Mouse (Mus musculus): ENCODE measurements around the gene Tmem151b.

Tmem151b gene

DNA sequence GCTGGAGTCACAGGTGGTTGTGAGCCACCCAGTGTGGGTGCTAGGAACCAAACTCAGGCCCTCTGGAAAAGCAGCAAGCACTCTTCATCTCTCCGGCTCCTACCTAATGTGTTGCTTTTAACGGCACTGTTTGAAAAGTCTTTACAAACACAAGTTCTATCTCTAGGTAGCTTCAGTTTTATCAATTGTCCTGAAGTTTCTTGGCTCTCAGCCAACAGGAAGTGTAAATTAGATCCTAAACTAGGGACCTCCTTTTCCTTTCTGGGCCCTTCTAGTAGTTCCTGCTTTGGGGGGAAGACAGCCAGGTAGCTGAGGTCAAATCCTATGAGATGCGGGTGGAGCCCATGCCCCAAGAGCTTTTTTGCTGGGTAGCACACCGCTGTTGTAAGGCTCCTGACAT, 38.6 kb downstream of the Tmem151b start:
- DNase-seq (ENCODE audit: low spot score): no peak

DNA sequence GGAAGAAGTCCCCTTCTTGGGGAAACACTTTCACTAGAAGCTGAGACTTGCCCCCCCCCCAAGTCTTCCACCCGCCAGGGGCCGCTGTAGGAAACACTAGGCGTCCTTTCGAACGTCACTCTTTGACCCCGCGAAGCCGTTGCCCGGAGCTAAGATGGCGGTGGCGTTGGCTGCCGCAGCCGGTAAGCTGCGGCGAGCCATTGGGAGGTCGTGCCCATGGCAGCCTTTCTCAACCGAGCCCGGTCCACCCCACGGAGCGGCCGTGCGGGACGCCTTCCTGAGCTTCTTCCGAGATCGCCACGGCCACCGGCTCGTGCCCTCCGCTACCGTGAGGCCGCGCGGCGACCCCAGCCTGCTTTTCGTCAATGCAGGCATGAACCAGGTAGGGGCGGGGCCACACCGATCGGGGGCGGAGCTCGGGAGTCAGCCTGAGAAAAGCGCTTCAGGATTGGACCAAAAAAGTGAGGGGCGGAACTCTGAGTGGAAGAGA, 42.7 kb downstream of the Tmem151b start, which contains the start of gene Aars2:
TSS of gene Aars2 (plus strand) at position 142 of the 490 bp plus-strand sequence.
- peak; percentile 95 for DNase-seq (ENCODE audit: low spot score)

DNA sequence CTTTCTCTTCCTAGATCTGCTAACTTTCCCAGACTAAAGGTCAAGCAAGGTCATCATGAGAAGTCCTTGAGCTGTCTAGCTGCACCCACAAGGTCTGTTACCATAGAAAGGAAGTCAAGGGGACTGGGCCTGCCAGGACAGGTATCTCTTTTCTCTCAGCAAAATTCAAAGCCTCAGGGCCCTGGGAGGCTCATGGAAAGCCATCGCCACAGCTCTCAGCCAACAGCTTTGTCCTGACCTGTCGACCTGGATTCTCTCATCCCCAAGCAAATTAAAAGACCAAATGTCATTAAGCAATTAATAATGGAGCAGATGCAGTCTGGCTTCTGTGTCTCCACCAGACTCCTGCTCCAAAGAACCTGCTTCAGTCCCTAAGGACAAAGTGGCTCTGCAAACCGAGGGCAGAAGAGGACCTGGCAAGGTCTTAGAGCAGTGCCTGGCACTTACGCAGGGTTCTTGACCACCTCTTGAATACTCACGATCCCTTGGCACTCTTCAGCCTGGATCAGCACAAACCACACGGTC, 43.5 kb downstream of the Tmem151b start:
- DNase-seq (ENCODE audit: low spot score): no peak

DNA sequence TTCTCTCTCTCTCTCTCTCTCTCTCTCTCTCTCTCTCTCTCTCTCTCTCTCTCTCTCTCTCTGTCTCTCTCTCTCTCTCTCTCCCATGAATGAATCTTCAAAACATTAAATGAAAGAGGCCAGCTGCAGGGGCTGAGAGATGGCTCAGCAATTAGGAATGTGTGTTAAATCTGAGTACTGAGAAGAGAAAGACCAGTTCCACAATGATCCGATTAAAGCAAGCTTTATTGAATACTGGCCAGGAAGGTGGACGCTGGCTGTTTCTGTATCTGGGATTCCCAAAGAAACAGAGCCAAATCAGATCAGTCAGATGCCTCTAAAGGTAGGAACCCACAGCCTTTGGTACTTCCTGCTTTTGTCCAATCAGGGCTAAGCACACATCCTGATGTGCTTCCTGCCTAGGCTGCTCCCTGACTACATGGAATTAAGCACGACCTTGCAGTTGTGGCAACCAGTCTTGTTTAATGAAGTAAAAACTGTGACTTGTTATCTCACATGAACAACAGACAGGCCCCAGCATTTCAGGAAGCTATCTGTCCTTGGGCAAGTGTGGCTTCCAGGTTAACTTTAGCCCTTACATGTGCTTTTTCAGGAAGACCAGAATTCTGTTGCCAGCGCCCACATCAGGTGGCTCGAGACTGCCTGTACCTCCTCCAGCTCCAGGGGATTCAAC, 46.0 kb downstream of the Tmem151b start:
- no peak for DNase-seq (ENCODE audit: low spot score)

DNA sequence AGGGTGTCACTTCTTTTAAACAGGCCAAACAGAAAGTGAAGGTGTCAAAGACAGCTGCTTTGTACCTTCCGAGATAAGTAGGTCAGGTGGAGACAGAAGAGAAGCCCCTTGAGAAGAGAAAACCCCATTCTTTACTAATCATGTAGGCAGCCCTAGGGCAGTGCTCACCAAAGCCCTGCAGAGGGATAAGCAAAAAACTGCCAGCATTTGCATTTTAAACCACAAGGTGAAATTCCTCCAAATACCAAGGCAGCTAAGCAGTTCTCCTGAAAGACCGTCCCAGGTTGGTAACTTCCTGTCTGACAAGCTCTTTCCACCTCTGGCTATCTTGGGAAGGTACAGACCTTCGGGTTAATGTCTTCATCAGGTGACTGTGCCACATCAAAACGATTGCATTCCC, 47.2 kb downstream of the Tmem151b start:
- no peak for DNase-seq (ENCODE audit: low spot score)

DNA sequence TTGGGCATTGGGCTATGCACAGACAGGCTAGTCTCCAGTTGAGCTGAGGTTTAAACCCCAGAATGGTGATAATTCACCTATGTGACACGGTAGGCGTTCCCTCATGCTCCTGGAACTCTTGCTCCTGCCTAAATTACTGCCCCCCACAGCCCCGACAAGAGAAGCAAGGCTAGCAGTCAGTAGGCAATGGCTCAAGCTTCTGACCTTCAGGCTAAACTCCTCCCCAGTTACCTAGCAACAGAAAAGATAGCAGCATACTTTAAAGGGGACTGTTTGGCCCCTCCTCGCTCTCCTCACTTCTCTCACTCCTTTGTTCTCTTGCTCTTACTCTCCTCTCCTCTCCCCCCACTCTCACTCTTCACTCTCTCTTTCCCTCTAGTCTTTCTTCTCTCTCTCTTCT, 48.5 kb downstream of the Tmem151b start:
- no peak for DNase-seq (ENCODE audit: low spot score)

DNA sequence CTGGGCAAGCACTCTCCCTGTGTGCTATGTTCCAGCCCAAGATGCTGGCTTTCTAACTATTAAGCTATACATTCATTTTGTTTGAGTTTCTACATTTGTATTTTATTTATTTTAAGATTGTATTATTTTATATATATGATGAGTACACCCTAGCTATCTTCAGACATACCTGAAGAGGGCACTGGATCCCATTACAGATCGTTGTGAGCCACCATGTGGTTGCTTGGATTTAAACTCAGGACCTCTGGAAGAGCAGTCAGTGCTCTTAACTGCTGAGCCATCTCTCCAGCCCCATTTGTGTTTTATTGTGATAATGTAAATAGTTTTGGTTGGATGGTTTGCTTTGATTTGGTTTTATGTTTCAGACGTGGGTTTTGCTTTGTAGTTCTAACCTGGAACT, 50.0 kb downstream of the Tmem151b start:
- DNase-seq (ENCODE audit: low spot score): no peak

DNA sequence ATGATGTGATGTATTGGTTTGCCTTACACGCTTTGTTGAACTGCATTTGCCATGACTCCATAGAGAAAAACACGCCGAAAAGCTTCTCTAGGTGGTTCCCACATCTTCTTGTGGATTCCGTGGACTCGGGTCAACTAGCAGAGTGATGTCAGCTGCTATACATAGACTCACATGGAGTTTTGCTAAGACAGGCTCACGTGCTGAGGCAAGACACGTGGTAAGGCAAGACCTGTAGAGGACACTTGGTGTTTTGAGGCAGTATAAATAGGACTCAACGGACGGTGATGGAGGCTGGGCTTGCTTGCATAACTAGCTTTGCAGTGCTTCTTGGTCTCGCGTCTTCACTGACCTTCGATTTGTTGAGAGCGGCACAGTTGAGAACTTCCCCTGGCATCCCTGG, 51.1 kb downstream of the Tmem151b start:
- no peak for DNase-seq (ENCODE audit: low spot score)

DNA sequence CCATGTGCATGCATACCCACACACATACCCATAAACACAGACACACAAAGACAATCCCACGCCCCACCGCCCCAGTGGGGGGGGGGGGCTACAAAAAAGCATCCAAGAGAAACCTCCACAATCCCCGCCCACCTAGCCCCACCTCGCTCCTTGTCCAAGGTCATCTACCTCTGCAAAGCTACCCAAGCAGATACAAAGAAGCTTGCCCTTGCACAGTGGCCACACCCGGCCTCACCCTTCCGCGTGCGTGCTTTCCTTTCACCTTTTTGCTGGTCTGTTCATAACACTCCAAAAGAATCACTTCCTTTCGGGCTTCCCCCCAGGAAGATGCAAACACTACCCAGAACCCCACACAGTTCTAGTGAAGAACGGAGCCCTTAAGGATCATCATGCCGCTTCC, 54.1 kb downstream of the Tmem151b start:
- no peak for DNase-seq (ENCODE audit: low spot score)
